In the genomic region with DNA sequence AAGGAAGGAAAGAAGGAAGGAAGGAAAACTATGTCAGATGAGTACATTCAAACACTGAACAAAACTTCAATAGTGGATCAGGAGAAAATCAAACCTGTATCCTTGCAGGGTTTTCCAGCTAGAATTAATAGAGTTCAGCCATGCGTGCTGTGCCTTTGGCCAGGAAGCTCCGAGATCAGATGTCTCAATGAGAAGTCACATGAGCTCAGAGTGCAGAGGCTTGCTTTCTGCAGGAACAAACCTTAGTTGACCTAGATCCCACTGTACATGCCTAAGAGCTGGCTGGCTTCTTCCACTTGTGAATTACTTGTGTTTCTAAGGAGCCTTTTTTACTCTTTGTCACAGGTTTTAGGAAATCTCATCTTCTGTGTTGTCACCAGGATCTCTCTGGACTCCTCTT, we compare ENCODE assay signal across 22 mouse cellular contexts.
DNase-seq lines count a peak whose midpoint lies in the region; ATAC-seq and TF ChIP-seq lines count a peak whose summit lies in the region.
"Had no signal": no experiment of that assay in that cellular context is flagged by ENCODE, and none has a peak within 500 bp of the region (broad histone marks: within the 10 kb centered on the region; RNA-seq: fewer than 3 reads in every experiment).

No protein-coding gene starts in this region.

- no peak for ATAC-seq in intestine, embryonic 15.5 days
- ATAC-seq: forebrain, embryonic 16.5 days had no signal

- peak overlapping the region; percentile 78 for H3K27ac ChIP-seq in gastrocnemius, adult 2 months
- H3K27ac ChIP-seq in intestine, embryonic 15.5 days = no peak overlapping the region
- H3K27ac ChIP-seq: heart, embryonic 10.5 days; hindbrain, embryonic 14.5 days; midbrain, embryonic 12.5 days; neural tube, embryonic 15.5 days had no signal

- no peaks in the 10 kb centered on the region for H3K4me1 ChIP-seq in intestine, embryonic 15.5 days (replicated peaks)
- H3K4me1 ChIP-seq: heart, embryonic 10.5 days; midbrain, embryonic 12.5 days; neural tube, embryonic 15.5 days had no signal

- no peaks in the 10 kb centered on the region for H3K36me3 ChIP-seq in intestine, embryonic 15.5 days
- H3K36me3 ChIP-seq: heart, embryonic 10.5 days; midbrain, embryonic 12.5 days; neural tube, embryonic 15.5 days had no signal

- TF ChIP-seq CTCF in gastrocnemius, adult 2 months (IDR thresholded peaks at IDR 0.05) = no peak

- no peak overlapping the region for H3K9ac ChIP-seq in intestine, embryonic 15.5 days
- H3K9ac ChIP-seq: hindbrain, embryonic 14.5 days; midbrain, embryonic 12.5 days; neural tube, embryonic 15.5 days had no signal

- DNase-seq in gastrocnemius, adult 2 months = peak; percentile 41
- DNase-seq in gastrocnemius, postnatal 14 days = no peak
- DNase-seq in cerebellum, postnatal 36 days = peak; percentile 3 to 9
- DNase-seq in kidney, adult 8-10 months = peak; percentile 67 to 68
- DNase-seq in kidney, postnatal 25 days = peak; percentile 64 to 74
- DNase-seq in lung, postnatal 36 days = no peak
- DNase-seq in heart, adult 18-20 months = no peak
- DNase-seq: gastrocnemius, postnatal 10 days; heart, postnatal 10 days; layer of hippocampus, postnatal 36 days; left cerebral cortex, postnatal 4 days; lung, adult 2 months; lung, postnatal 4 days; thymus, adult 2 months had no signal

- intact Hi-C loops in gastrocnemius, adult 2 months (cut with DNase I) = no loop called here
- intact Hi-C loops in gastrocnemius, postnatal 14 days (cut with DNase I; ENCODE audit: low total_unique reads) = no loop called here

- peak overlapping the region; percentile 51 for H3K4me3 ChIP-seq in gastrocnemius, adult 2 months
- no peak overlapping the region for H3K4me3 ChIP-seq in intestine, embryonic 15.5 days (replicated peaks)
- H3K4me3 ChIP-seq: erythroblast, embryonic 14.5 days; heart, embryonic 10.5 days; midbrain, embryonic 12.5 days; myocyte; neural tube, embryonic 15.5 days had no signal

- H3K4me2 ChIP-seq in intestine, embryonic 15.5 days (replicated peaks) = no peak overlapping the region
- H3K4me2 ChIP-seq: hindbrain, embryonic 14.5 days; midbrain, embryonic 12.5 days; neural tube, embryonic 15.5 days had no signal

- H3K27me3 ChIP-seq in intestine, embryonic 15.5 days (replicated peaks) = no peaks in the 10 kb centered on the region
- H3K27me3 ChIP-seq: midbrain, embryonic 12.5 days; neural tube, embryonic 15.5 days had no signal

- H3K9me3 ChIP-seq in intestine, embryonic 15.5 days = no peaks in the 10 kb centered on the region
- H3K9me3 ChIP-seq: heart, embryonic 10.5 days; midbrain, embryonic 12.5 days; neural tube, embryonic 15.5 days had no signal

- 71% methylated on average over 2 of the region's 2 CpGs for WGBS in intestine, embryonic 15.5 days

Comparison
In these comparisons a context has a peak if more than half of its experiments do, and no peak if none do; other contexts are left out.
1. DNase-seq: peak in gastrocnemius, adult 2 months (single experiment), cerebellum, postnatal 36 days (2 of 2), kidney, adult 8-10 months (2 of 2) and kidney, postnatal 25 days (2 of 2); none in gastrocnemius, postnatal 14 days (single experiment), lung, postnatal 36 days (single experiment) and heart, adult 18-20 months (0 of 2).